Mouse (Mus musculus) fibroblast of lung, adult 2 months (primary cell): ENCODE data around the gene Fbxo24.
A peak's percentile ranks its signal among the peaks of the same experiment; 100 is the strongest.

Experiments
- DNase-seq: peaks from one replicate; pipeline ENCODE4 v3.0.0-alpha.2; 2011; ENCODE audit warnings: low read depth

Gene Fbxo24

DNA sequence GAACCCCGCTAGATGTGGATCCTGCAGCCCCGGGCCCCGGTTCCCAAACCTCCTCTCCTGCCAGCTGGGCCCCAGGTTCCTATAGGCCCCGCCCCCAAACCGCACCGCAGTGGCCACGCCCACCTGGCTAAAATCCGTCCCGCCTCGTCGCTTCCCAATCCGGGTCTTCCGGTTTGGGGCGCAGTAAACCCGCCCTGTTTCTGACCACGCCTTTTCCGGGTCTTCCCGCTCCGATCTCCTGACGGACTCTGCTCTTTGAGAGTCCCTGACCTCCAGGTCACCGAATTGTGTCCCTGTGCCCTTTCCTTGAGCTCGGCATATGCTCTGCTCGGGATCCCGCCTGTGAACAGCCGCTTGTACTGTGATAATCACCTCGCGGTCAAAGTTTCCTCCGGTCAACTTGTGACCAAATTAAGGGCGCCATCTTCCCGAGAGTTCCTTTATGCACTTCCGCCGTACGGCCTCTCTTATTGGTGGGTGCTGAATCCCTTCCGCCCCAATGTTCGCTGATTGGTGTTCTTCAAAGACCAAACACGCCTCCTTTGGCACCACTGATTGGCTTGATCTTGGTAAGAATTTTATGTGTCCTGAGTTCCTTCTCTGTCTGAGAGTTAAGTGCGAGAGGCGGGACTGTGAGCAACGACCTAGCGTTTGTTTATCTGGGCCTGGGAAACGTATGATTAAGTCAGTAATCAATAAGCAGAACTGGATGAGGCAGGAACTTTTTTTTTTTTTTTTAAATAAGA lies 28.0 kb downstream of the Fbxo24 start, which contains the start of gene Mospd3:
Gene Mospd3 (minus strand): TSS at position 440 of the 746 bp plus-strand sequence.
- DNase-seq: peak; percentile 99

DNA sequence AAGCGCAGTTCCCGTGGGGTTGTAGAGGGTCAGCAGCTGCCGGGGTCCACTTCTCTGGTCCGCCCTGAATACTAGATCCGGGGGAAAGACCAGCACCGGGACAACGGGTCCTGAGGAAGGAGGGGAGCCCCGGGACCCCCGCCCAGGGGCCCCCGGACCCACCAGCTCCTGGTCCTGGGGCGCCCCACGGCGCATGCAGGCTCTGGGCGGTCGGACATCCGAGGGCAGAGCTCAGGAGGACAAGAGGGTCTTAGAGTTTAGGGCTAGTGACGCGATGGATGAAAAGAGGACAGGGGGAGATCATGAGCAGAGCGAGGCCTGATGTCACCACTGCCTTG lies 28.6 kb downstream of the Fbxo24 start:
- no peak for DNase-seq

DNA sequence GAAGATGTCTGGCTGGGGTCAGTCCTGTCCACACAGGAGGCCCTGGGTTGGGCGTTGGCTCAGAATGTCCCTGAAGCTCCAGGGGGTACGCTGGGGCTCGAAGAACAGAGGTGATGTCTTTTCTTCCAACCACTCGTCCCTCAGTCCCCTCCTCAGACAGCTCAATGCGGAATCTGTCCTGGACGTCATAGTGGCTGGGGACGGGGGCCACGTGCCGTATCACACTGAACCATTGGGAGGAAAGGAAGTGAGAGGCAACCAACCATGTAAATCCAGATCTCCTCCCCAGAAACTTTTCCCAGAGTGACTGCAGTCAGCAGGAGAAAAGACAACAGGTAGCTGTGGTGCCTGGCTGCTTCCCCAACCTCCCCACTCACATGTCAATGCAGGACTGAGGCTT lies 29.2 kb downstream of the Fbxo24 start:
- no peak for DNase-seq

DNA sequence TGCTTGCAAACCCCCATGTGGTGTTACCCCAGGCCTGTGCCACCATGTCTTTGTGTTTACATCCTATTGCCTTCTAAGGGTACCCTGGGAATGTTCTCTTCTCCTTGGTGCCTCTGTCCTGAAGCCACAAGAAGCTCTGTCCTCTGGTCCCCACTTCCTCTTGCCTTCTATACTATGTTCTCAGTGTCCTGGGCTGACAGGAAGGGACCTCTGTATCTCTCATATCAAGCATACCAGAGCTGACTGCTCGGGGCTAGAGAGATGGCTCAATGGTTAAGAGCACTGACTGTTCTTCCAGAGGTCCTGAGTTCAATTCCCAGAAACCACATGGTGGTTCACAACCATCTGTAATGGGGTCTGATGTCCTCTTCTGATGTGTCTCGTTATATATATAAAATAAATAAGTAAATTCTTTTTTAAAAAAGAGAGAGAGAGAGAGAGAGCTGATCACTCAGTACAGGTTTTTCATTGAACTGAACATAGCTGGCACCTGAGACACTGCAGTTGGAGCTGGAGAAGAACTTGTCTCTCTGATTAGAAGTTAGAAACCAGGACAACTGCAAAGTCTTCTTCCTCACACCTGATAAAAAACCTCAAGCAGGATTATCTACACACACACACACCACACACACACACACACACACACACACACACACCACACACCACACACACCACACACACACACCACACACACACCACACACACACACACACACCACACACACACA lies 30.5 kb downstream of the Fbxo24 start:
- no peak for DNase-seq

DNA sequence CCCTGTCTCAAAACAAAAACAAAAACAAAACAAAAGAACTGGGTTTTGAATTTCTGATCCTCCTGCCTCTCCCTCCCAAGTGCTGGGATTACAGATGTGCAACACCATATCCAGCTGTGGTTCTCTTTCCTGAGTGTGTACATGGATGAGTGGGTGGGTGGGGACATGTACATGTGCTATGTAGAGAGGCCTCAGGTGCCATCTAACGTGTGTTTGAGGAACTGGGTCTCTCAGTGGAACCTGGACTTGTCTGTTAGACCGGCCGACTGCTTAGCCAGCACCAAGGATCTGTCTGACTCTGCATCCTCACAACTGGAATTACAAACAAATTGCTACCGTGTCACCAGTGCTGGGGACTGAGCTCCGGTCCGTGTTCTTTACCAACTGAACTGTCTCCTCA lies 31.2 kb downstream of the Fbxo24 start:
- DNase-seq: no peak

- DNase-seq: no peak
Measured at GRCm38 (mm10) chr5:137596601-137597261, 32.1 kb downstream of the Fbxo24 start.

DNA sequence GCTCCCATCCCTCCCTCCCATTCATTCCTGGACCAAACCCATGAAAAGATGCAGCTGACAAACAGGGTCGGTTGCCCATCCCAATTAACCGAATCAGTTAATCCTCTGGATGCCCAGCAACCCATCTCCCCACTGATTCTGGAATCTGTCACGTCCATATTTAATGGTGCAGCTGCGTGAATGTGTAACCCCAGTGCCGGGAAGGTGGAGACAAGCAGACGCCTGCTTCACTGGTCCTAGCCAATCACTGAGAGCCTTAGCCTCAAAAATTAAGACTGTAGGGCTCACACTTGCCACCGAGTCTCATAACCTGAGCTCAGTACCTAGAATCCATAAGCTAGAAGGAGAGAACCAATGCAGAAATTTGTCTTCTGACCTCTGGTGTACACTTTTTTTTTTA lies 32.9 kb downstream of the Fbxo24 start:
- DNase-seq: no peak

- DNase-seq: no peak
Measured at GRCm38 (mm10) chr5:137590507-137590906, 38.3 kb downstream of the Fbxo24 start.

- DNase-seq: no peak
Measured at GRCm38 (mm10) chr5:137584976-137585375, 43.8 kb downstream of the Fbxo24 start.

DNA sequence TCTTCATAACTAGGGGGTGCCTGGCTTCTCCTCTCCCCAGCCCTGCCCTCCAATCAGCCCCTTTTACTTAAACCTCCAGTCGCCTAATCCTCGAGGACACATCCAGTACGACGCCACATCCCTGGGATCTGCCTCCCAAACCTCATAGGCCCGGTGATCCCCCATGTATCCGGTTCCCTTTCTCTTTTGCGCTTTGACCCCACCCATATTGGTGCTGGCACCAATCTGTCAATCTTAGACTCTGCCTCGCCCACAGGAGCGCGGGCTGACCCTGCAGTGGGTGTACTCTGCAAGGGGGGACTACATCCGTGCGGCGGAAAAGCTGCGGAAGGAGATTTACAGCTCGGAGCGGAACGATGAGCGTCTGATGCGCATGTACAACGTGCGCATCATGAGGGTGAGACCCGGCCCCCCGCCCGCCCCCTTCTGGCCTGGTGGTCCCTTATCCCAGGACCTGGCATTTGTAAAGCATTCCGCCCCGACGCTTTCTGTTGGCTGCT lies 45.1 kb downstream of the Fbxo24 start:
- DNase-seq: no peak

DNA sequence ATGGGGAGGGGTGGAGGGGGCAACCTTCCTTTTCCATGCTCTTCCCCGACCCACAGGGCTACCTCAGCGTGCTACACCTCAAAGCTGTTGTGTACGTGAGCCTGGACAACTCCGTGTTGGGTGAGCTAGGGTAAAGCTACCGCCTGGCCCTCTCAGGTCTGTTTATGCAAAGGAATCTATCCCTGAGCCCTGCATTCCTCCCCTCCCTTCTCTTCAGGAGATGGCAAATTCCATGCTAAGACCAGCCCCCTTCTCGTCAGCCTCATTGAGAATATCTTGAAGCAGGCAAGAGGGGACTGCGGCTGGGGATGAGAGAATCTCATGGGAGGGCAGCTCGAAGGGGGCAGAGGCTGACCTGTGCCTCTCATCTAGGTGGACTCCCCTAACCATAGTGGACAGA lies 46.1 kb downstream of the Fbxo24 start:
- DNase-seq: no peak

- DNase-seq: no peak
Measured at GRCm38 (mm10) chr5:137580246-137580645, 48.6 kb downstream of the Fbxo24 start.

- DNase-seq: no peak
Measured at GRCm38 (mm10) chr5:137574470-137574901, 54.3 kb downstream of the Fbxo24 start.

DNA sequence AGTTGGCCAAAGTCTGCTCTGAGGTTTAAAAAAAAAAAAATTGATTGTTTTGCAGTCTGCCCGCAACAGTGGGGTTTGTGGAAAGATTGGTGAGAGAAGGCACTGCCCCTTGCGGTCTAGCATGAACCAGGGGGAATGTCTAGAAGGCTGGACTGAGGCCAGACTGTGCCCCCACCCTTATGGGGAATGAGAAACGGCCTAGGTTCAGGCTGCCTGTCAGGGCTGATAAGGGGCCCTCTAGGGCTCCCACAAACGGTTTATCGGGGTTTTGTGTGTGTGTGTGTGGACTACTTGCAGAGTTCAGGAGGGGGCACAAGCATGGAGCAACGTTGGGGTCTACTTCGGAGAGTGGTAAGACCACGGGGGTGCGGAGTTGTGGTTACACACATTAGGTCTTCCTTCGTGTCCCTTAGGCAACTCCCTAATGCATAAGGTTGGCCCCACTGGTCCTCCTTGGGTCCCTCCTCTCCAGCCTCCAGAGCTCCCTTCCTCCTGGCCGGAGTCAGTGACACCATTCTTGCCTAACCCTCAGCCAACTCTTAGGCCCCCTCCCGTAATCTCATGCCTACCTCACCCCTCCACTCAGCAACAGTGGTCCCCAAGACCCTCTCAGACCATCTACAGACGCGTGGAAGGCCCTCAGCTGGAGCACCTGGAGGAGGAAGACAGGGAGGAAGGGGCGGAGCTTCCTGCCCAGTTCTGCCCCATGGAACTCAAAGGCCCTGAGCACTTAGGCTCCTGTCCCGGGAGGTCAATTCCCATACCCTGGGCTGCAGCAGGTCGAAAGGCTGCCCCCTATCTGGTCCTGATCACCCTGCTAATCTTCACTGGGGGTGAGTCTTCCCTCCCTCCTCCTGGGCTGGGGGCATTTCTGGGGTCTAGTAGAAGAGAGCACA lies 57.9 kb downstream of the Fbxo24 start:
- DNase-seq: no peak

DNA sequence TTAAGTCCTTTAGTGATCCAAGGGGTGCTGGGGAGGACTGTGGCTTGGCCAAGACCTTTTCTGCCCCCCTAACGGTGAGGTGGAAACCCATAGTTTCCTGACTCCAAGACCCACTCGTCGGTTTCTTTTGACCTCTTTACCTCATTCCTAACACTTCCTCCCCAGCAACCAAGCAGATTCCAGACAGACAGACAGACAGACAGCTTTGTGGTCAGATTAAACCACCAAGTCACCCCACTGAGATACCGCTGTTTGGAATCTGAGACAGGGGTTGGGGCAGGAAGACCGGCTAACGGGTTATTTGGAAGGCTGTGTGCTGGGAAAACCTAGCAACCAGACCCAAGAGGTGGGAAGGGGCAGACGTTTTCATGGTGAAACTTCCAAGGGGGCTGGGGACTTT lies 58.6 kb downstream of the Fbxo24 start:
- DNase-seq: no peak

DNA sequence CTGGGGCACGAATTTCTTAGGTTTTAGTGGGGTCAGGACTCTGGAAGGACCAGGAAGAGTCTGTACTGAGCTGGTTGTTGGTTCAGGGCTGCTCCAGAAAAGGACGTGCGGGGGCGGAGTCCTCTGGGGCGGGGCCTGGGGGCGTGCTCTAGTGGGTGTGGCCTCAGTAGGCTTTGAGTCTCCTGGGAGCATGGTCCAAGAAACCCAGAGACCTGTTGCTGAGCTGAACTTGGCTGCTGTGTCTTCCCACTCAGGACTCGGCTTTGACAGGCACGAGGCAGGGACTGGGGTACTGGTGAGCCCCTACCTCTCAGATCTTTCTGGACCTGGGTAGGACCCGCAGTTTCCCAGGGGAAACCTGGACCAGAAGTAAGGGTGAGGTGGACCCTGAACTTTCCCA lies 59.1 kb downstream of the Fbxo24 start, which contains the start of gene Tfr2:
Gene Tfr2 (plus strand): TSS at position 176 of the 400 bp plus-strand sequence.
- DNase-seq: no peak

DNA sequence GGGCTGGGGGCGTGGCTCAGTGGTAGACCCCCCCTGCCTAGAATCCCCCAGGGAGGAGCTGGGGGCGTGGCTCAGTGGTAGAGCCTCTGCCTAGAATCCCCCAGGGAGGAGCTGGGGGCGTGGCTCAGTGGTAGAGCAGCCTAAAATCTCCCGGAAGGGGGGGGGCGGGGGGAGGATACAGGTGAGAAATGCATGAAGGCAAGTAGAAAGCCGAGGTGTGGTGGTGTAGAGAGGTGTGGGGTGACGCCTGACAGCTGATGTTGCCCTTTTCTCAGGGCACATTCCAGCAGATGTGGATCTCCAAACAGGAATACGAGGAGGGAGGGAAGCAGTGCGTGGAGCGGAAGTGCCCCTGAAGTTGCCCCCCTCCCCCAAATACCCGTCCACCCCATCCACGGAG lies 59.8 kb downstream of the Fbxo24 start:
- no peak for DNase-seq

DNA sequence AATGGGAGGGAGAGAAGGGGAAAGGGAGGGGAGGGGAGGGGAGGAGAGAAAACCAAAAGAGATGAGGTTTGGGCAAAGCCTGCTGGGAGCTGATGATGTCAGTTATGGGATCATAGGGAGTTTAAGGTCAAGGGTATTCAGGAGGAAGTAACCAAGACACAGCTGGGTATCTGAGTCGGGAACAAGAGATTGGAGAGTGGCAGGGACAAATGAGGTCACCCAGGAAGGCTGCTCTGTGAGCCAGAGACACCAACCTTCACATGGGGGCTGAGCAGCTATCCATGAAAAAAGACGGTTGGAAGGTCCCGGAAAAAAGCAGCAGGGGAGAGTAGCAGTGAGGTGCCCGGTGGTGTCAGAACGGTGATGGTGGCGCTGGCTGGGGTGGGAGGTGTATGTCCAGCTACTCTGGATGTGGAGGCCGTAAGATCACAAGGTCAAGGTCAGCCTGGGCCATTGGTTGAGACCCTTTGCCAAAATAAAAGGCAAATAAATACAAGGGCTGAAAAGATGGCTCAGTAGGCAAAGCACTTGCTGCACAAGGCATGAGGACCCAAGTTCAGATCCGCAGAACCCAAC lies 60.5 kb downstream of the Fbxo24 start:
- DNase-seq: no peak

DNA sequence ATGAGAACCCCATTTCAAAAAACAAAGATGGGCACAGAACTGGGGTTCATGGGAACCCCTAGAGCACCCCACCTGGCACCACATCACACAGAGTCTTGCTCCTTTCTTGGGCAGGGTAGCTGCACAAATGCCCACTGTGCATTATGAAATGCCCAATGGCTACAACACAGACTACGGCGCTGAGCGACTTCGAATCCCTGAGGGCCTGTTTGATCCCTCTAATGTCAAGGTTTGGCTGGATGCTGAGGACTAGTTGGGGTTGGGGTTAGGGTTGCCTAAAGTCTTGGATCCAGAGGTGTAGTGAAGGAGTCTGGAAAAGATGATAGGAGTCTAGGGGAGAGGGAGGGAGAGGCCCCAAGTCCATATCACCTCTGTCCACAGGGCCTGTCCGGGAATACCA lies 62.4 kb downstream of the Fbxo24 start:
- DNase-seq: no peak

DNA sequence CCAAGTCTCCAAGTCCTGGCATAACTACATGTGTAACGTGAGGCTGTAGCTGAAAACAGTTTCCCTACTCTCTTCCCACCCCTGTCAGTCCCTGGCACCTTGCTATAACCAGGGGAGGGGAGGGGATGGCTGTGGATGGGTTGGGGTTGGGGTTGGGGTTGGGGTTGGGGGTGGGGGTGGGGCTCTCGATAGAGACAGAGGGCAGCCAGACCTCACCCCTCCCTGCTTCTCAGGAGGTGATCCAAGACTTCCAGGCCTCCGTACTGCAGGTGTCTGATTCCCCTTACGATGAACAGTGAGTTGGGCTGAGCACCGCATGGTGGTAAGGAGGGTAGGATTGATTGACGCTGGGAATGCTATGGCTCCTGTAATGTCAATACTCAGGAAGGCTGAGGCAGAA lies 63.1 kb downstream of the Fbxo24 start:
- no peak for DNase-seq

DNA sequence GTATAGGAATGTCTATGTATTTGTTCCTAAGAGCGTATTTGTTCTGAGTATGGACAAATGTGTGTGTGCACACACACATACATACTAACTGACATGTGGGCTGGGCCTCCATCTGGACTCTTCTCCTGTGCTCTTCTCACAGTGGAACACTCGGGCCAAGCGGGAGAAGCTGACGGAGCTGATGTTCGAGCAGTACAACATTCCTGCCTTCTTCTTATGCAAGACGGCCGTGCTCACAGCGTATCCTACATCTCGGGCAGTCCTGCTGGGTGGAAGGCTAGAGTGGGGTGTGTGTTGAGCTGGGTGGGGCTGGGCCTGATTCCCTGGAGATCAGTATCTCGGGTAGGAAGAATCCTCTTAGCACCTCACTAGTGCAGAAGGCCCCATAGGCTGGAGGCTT lies 65.8 kb downstream of the Fbxo24 start:
- DNase-seq: no peak
